Mouse (Mus musculus) forebrain, embryonic 11.5 days (tissue): ENCODE measurements at regions not wholly inside any gene's neighbourhood (a gene's known extent, or its start where the extent isn't known, plus 50 kb on each side); places are given as distances from the start of the nearest gene placed in this dataset.

Experiments used
- ATAC-seq: fragments of 200-750 bp; cut with Nextera tagmentation; replicated peaks from 2 replicates; pipeline ENCODE4 v1.8.0; 2017; ENCODE audit warnings: moderate TSS enrichment; ENCODE audit not compliant: low FRiP score
- DNase-seq: peaks from one replicate; pipeline ENCODE4 v3.0.0-alpha.2; 2017; ENCODE audit warnings: low spot score
- H3K27ac ChIP-seq: fragments of 300-500 bp; sonication (generic); 2 replicates; pipeline ENCODE4 v1.5.1; 2014; ENCODE audit warnings: low read depth, low read length
- H3K27me3 ChIP-seq: fragments of 300-500 bp; sonication (generic); 2 replicates; pipeline ENCODE4 v1.6.1; 2014; ENCODE audit warnings: mild to moderate bottlenecking, low read length, mixed read lengths; ENCODE audit not compliant: control insufficient read depth, insufficient read depth
- H3K36me3 ChIP-seq: fragments of 300-500 bp; sonication (generic); 2 replicates; pipeline ENCODE4 v1.6.1; 2014; ENCODE audit warnings: mild to moderate bottlenecking, low read length, moderate library complexity, mixed read lengths; ENCODE audit not compliant: control insufficient read depth, insufficient read depth
- H3K4me1 ChIP-seq: fragments of 300-500 bp; sonication (generic); replicated peaks from 2 replicates; pipeline ENCODE4 v1.6.1; 2014; ENCODE audit warnings: low read length, mixed read lengths; ENCODE audit not compliant: control insufficient read depth, insufficient read depth
- H3K4me2 ChIP-seq: fragments of 300-500 bp; sonication (generic); 2 replicates; pipeline ENCODE4 v1.6.1; 2014; ENCODE audit warnings: low read depth, mild to moderate bottlenecking, low read length, moderate library complexity, mixed read lengths; ENCODE audit not compliant: severe bottlenecking
- H3K4me3 ChIP-seq: fragments of 300-500 bp; sonication (generic); 2 replicates; pipeline ENCODE4 v1.5.1; 2014; ENCODE audit warnings: low read depth, low read length
- H3K9ac ChIP-seq: fragments of 300-500 bp; sonication (generic); 2 replicates; pipeline ENCODE4 v1.6.1; 2014; ENCODE audit warnings: low read length
- H3K9me3 ChIP-seq: fragments of 300-500 bp; sonication (generic); 2 replicates; pipeline ENCODE4 v1.6.1; 2016; ENCODE audit warnings: low read length, mixed read lengths; ENCODE audit not compliant: control insufficient read depth
- WGBS: fragments of 180-500 bp; shearing (Covaris S2); extraction: QIAGEN DNeasy Blood & Tissue Kit; methylation state at CpG from one replicate; pipeline ENCODE4 v1.1.7; 2014; 5-methylcytosine and 5-hydroxymethylcytosine counted together

- Histone ChIP-seq H3K9ac (no peak overlapping the region), H3K27ac (no peak overlapping the region), H3K4me2 (no peak overlapping the region), H3K4me1 (no peaks in the 10 kb centered on the region), H3K4me3 (no peak overlapping the region), H3K9me3 (no peaks in the 10 kb centered on the region), H3K27me3 (no peaks in the 10 kb centered on the region), H3K36me3 (no peaks in the 10 kb centered on the region)
- ATAC-seq (no peak), DNase-seq (no peak)
- 74% methylated on average over 4 of the region's 4 CpGs for WGBS
Measured at GRCm38 (mm10) chr4:55732006-55732405, 199.7 kb upstream of the Klf4 start.

DNA sequence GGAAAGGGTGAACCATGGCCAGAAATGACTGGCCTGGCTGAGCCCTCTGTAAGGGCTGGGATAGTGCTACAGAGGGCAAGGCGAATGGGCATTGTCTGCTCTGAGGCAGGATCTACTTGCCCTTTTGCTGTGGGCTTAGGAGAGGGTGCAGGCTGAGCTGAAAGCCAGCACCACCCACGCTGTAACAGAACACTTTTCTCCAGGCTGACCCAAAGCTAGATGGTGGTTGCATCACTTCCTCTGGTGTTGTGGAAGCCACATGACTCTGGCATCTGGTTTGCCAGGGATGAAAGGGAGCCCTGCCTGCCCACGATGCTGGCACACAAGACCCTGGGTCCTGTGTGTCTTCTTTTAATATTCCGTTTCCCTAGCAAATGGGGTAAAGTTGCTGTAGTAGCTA lies 198.0 kb upstream of the Klf4 start:
- no peak overlapping the region for H3K27ac ChIP-seq
- H3K9ac ChIP-seq = no peak overlapping the region
- H3K4me2 ChIP-seq = no peak overlapping the region
- DNase-seq (no peak), ATAC-seq (no peak)
- no peaks in the 10 kb centered on the region for H3K9me3 ChIP-seq
- H3K4me3 ChIP-seq = no peak overlapping the region
- no peaks in the 10 kb centered on the region for H3K4me1 ChIP-seq
- H3K27me3 ChIP-seq = no peaks in the 10 kb centered on the region
- H3K36me3 ChIP-seq = no peaks in the 10 kb centered on the region
- 88% methylated on average over 4 of the region's 4 CpGs for WGBS

GRCm38 (mm10) chr4:55727178-55727577 lies 194.9 kb upstream of the Klf4 start:
- Histone ChIP-seq H3K4me1 (no peaks in the 10 kb centered on the region), H3K27ac (no peak overlapping the region), H3K9ac (no peak overlapping the region), H3K4me2 (no peak overlapping the region), H3K27me3 (no peaks in the 10 kb centered on the region), H3K4me3 (no peak overlapping the region), H3K9me3 (no peaks in the 10 kb centered on the region), H3K36me3 (no peaks in the 10 kb centered on the region)
- ATAC-seq (no peak), DNase-seq (no peak)
- 88% methylated on average over 2 of the region's 2 CpGs for WGBS

GRCm38 (mm10) chr4:55726081-55726480 lies 193.8 kb upstream of the Klf4 start:
- Histone ChIP-seq H3K4me1 (no peaks in the 10 kb centered on the region), H3K9ac (no peak overlapping the region), H3K9me3 (no peaks in the 10 kb centered on the region), H3K36me3 (no peaks in the 10 kb centered on the region), H3K27me3 (no peaks in the 10 kb centered on the region), H3K27ac (no peak overlapping the region), H3K4me2 (no peak overlapping the region), H3K4me3 (no peak overlapping the region)
- ATAC-seq (no peak), DNase-seq (no peak)
- WGBS = 90% methylated on average over 19 of the region's 19 CpGs

DNA sequence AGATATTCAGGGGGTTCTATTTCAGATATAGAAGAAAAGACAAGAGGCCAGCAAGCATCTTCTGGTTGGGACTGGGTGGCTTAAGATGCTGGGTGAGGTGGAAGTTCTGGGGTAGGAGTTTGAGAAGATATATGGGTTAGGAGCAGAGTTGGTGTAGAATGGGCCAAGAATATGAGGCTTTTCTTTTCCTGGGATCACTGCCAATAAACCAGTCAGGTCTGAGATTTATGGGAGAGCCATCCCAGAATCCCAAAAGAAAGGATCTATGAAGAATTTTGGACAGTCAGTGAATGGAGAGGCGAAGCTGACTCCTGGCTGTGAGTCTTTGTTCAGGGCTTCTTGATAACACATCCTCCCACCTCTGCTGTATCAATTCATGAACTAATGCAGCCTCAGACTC lies 192.0 kb upstream of the Klf4 start:
- Histone ChIP-seq H3K4me2 (no peak overlapping the region), H3K4me1 (no peaks in the 10 kb centered on the region), H3K36me3 (no peaks in the 10 kb centered on the region), H3K9me3 (no peaks in the 10 kb centered on the region), H3K27ac (no peak overlapping the region), H3K27me3 (no peaks in the 10 kb centered on the region), H3K9ac (no peak overlapping the region), H3K4me3 (no peak overlapping the region)
- ATAC-seq (no peak), DNase-seq (no peak)
- WGBS = 94% methylated on average over 1 of the region's 1 CpGs

DNA sequence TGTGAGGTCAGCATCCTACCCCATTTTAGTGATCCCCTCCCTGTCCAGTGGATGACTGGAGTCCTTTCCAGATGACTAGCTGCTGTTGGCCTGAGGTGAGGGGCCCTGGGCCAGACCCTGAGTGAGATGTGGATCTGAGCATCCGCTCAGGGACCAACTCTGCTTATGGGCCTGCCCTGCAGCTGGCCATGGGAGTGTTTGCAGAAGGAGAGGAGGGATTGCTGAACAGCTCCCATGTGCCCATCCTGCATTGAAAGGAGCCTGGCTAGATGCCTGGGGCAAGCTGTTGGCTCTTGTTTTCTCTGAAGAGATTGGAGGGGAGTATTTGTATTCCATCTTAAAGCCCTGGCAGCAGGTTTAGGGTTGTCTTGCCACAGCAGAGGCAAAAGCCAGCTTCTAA lies 190.9 kb upstream of the Klf4 start:
- H3K9ac ChIP-seq = no peak overlapping the region
- H3K9me3 ChIP-seq = no peaks in the 10 kb centered on the region
- no peak overlapping the region for H3K4me2 ChIP-seq
- ATAC-seq (no peak), DNase-seq (no peak)
- 67% methylated on average over 1 of the region's 1 CpGs for WGBS
- no peaks in the 10 kb centered on the region for H3K27me3 ChIP-seq
- H3K4me3 ChIP-seq = no peak overlapping the region
- no peak overlapping the region for H3K27ac ChIP-seq
- no peaks in the 10 kb centered on the region for H3K4me1 ChIP-seq
- H3K36me3 ChIP-seq = no peaks in the 10 kb centered on the region

- no peak overlapping the region for H3K9ac ChIP-seq
- H3K27ac ChIP-seq = no peak overlapping the region
- H3K27me3 ChIP-seq = no peaks in the 10 kb centered on the region
- H3K4me2 ChIP-seq = no peak overlapping the region
- WGBS = 79% methylated on average over 8 of the region's 8 CpGs
- no peak for ATAC-seq
- H3K4me3 ChIP-seq = no peak overlapping the region
- no peak for DNase-seq
- H3K36me3 ChIP-seq = no peaks in the 10 kb centered on the region
- H3K9me3 ChIP-seq = no peaks in the 10 kb centered on the region
- no peaks in the 10 kb centered on the region for H3K4me1 ChIP-seq
Measured at GRCm38 (mm10) chr4:55722388-55722787, 190.1 kb upstream of the Klf4 start.

DNA sequence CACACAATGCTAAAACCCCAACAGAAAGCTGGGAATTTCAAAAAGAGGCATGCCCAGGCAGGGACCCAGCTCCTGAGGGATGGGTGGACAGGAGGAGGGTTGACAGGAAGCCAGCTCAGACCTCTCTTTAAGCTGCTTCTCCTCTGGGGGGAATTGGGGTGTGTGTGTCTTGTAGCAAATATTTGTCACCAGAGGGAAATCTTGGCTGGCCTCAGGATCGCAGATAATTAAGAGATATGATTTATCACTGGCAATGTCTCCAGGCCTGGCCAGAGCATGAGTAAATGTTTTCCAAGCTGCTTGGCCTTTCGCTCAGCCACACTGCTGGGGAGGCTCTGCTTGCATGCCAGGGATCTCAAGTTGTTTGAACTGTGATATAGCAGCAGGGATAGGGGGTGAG lies 189.6 kb upstream of the Klf4 start:
- H3K36me3 ChIP-seq = no peaks in the 10 kb centered on the region
- H3K9ac ChIP-seq = no peak overlapping the region
- no peak overlapping the region for H3K27ac ChIP-seq
- H3K9me3 ChIP-seq = no peaks in the 10 kb centered on the region
- DNase-seq = no peak
- H3K4me2 ChIP-seq = no peak overlapping the region
- no peaks in the 10 kb centered on the region for H3K27me3 ChIP-seq
- H3K4me1 ChIP-seq = no peaks in the 10 kb centered on the region
- no peak for ATAC-seq
- WGBS = 90% methylated on average over 2 of the region's 2 CpGs
- no peak overlapping the region for H3K4me3 ChIP-seq

- no peak for DNase-seq
- no peaks in the 10 kb centered on the region for H3K9me3 ChIP-seq
- H3K36me3 ChIP-seq = no peaks in the 10 kb centered on the region
- no peak overlapping the region for H3K27ac ChIP-seq
- no peaks in the 10 kb centered on the region for H3K27me3 ChIP-seq
- ATAC-seq = no peak
- H3K9ac ChIP-seq = no peak overlapping the region
- WGBS = 81% methylated on average over 4 of the region's 4 CpGs
- no peak overlapping the region for H3K4me3 ChIP-seq
- no peak overlapping the region for H3K4me2 ChIP-seq
- no peaks in the 10 kb centered on the region for H3K4me1 ChIP-seq
Measured at GRCm38 (mm10) chr4:55718438-55718837, 186.2 kb upstream of the Klf4 start.
